Mouse (Mus musculus) midbrain, embryonic 16.5 days (tissue): ENCODE measurements around the gene Hdx. TPM values are rescaled to one million over a fixed set of nuclear protein-coding genes. Genes with fewer than 3 reads are reported as not detected.

Experiments
- ATAC-seq: fragments of 200-750 bp; cut with Nextera tagmentation; 2 replicates; pipeline ENCODE4 v1.8.0; 2017; ENCODE audit warnings: moderate TSS enrichment
- H3K27ac ChIP-seq: fragments of 300-500 bp; sonication (generic); 2 replicates; pipeline ENCODE4 v1.5.1; 2014; ENCODE audit warnings: mild to moderate bottlenecking, low read length, mixed read lengths
- H3K27me3 ChIP-seq: fragments of 300-500 bp; sonication (generic); 2 replicates; pipeline ENCODE4 v1.6.1; 2014; ENCODE audit warnings: low read depth, low read length, mixed read lengths; ENCODE audit not compliant: control insufficient read depth, insufficient read depth
- H3K36me3 ChIP-seq: fragments of 300-500 bp; sonication (generic); 2 replicates; pipeline ENCODE4 v1.6.1; 2014; ENCODE audit warnings: mild to moderate bottlenecking, low read length, moderate library complexity, mixed read lengths; ENCODE audit not compliant: control insufficient read depth, insufficient read depth
- H3K4me1 ChIP-seq: fragments of 300-500 bp; sonication (generic); 2 replicates; pipeline ENCODE4 v1.6.1; 2014; ENCODE audit warnings: mild to moderate bottlenecking, low read length, mixed read lengths; ENCODE audit not compliant: control insufficient read depth, insufficient read depth
- H3K4me2 ChIP-seq: fragments of 300-500 bp; sonication (generic); 2 replicates; pipeline ENCODE4 v1.6.1; 2014; ENCODE audit warnings: mild to moderate bottlenecking, low read length, mixed read lengths
- H3K4me3 ChIP-seq: fragments of 300-500 bp; sonication (generic); 2 replicates; pipeline ENCODE4 v1.5.1; 2014; ENCODE audit warnings: low read depth, mild to moderate bottlenecking, low read length, moderate library complexity, mixed read lengths
- H3K9ac ChIP-seq: fragments of 300-500 bp; sonication (generic); 2 replicates; pipeline ENCODE4 v1.6.1; 2014; ENCODE audit warnings: low read depth, low read length, mixed read lengths
- H3K9me3 ChIP-seq: fragments of 300-500 bp; sonication (generic); replicated peaks from 2 replicates; pipeline ENCODE4 v1.6.1; 2014; ENCODE audit warnings: mild to moderate bottlenecking, low read length, mixed read lengths; ENCODE audit not compliant: control insufficient read depth, poor library complexity, severe bottlenecking
- WGBS: fragments of 180-500 bp; shearing (Covaris S2); extraction: QIAGEN DNeasy Blood & Tissue Kit; methylation state at CpG from one replicate; pipeline ENCODE4 v1.1.7; 2014; 5-methylcytosine and 5-hydroxymethylcytosine counted together
- polyA plus RNA-seq: library from polyadenylated mRNA; unstranded; fragments of >200 nt; fragmentation: Nextera tagmentation; extraction: Ambion mirVana; gene quantifications from 2 replicates; pipeline ENCODE4 v1.2.1, GENCODE M21; 2015

Hdx gene
- polyA plus RNA-seq, 1 experiment from 2014 or later, result 1.6 TPM

- ATAC-seq, result no peak
- no peaks in the 10 kb centered on the region for H3K4me1 ChIP-seq
- no peak overlapping the region for H3K9ac ChIP-seq
- H3K36me3 ChIP-seq, result no peaks in the 10 kb centered on the region
- H3K9me3 ChIP-seq, result no peaks in the 10 kb centered on the region
- 86% methylated on average over 2 of the region's 2 CpGs for WGBS
- no peak overlapping the region for H3K4me3 ChIP-seq
- H3K4me2 ChIP-seq, result no peak overlapping the region
- no peaks in the 10 kb centered on the region for H3K27me3 ChIP-seq
- no peak overlapping the region for H3K27ac ChIP-seq
Observed at GRCm38 (mm10) chrX:111577044-111577443, 119.8 kb downstream of the Hdx start.

GRCm38 (mm10) chrX:111537859-111538258, 159.0 kb downstream of the Hdx start, which contains the start of gene Rps6ka6:
TSS of gene Rps6ka6 (minus strand) at chrX:111537959.
- no peak within 1 kb of the TSS for H3K4me3 ChIP-seq
- no peak for ATAC-seq
- no peaks in the 10 kb centered on the region for H3K27me3 ChIP-seq
- 75% methylated on average over 10 of the region's 10 CpGs for WGBS
- no peak within 1 kb of the TSS for H3K4me2 ChIP-seq
- no peaks in the 10 kb centered on the region for H3K36me3 ChIP-seq
- no peak within 1 kb of the TSS for H3K27ac ChIP-seq
- no peaks in the 10 kb centered on the region for H3K4me1 ChIP-seq
- no peak within 1 kb of the TSS for H3K9ac ChIP-seq
- H3K9me3 ChIP-seq, result no peaks in the 10 kb centered on the region

Other genes starting within 250 kb of the Hdx start
- 44.3 and 46.8 TPM in 2 replicates for gene Rps6ka6, start 159.1 kb downstream of the Hdx start, polyA plus RNA-seq
- 0.30 and 0.74 TPM in 2 replicates for gene Gm45194, start 194.3 kb upstream of the Hdx start, polyA plus RNA-seq